Mouse (Mus musculus) R1 (cell line): ENCODE data around the gene Pigf.
A peak's percentile ranks its signal among the peaks of the same experiment; 100 is the strongest.

Experiments
- DNase-seq: peaks from one replicate; pipeline ENCODE4 v3.0.0-alpha.2; 2018; ENCODE audit warnings: low read depth, low spot score

Gene Pigf

GRCm38 (mm10) chr17:87036141-87037073, 11.2 kb upstream of the Pigf start:
- peak; percentile 62 for DNase-seq

- no peak for DNase-seq
Measured at GRCm38 (mm10) chr17:87024491-87025242, 539 bp downstream of the Pigf start.

GRCm38 (mm10) chr17:87019692-87020091, 5.5 kb downstream of the Pigf start:
- DNase-seq, result no peak

GRCm38 (mm10) chr17:87011301-87012019, 13.7 kb downstream of the Pigf start:
- no peak for DNase-seq

- DNase-seq, result no peak
Measured at GRCm38 (mm10) chr17:87008950-87009349, 16.3 kb downstream of the Pigf start.

GRCm38 (mm10) chr17:86997323-86997722, 27.9 kb downstream of the Pigf start:
- no peak for DNase-seq

- DNase-seq, result no peak
Measured at GRCm38 (mm10) chr17:86991306-86991705, 33.9 kb downstream of the Pigf start.

GRCm38 (mm10) chr17:86988601-86989184, 36.5 kb downstream of the Pigf start:
- DNase-seq, result no peak

GRCm38 (mm10) chr17:86988161-86988560, 37.0 kb downstream of the Pigf start:
- DNase-seq, result no peak

- no peak for DNase-seq
Measured at GRCm38 (mm10) chr17:86986449-86987138, 38.6 kb downstream of the Pigf start.

GRCm38 (mm10) chr17:86982497-86982896, 42.7 kb downstream of the Pigf start:
- DNase-seq, result peak; percentile 70

GRCm38 (mm10) chr17:86981701-86982100, 43.5 kb downstream of the Pigf start:
- no peak for DNase-seq

- DNase-seq, result no peak
Measured at GRCm38 (mm10) chr17:86981205-86981604, 44.0 kb downstream of the Pigf start.

- DNase-seq, result no peak
Measured at GRCm38 (mm10) chr17:86978496-86978895, 46.7 kb downstream of the Pigf start.

GRCm38 (mm10) chr17:86976387-86976786, 48.8 kb downstream of the Pigf start:
- peak; percentile 35 for DNase-seq

- DNase-seq, result no peak
Measured at GRCm38 (mm10) chr17:86973097-86973496, 52.1 kb downstream of the Pigf start.

GRCm38 (mm10) chr17:86971860-86972259, 53.3 kb downstream of the Pigf start:
- DNase-seq, result no peak

- DNase-seq, result no peak
Measured at GRCm38 (mm10) chr17:86971036-86971435, 54.2 kb downstream of the Pigf start.

GRCm38 (mm10) chr17:86970026-86970750, 55.0 kb downstream of the Pigf start:
- no peak for DNase-seq

- DNase-seq, result no peak
Measured at GRCm38 (mm10) chr17:86969582-86969981, 55.6 kb downstream of the Pigf start.
